Mouse (Mus musculus) brain, embryonic 14.5 days (tissue): Measurements from ENCODE around the gene Cbx8.

Source experiments
- CTCF ChIP-seq: fragments of 200-500 bp; IDR thresholded peaks from 2 replicates; pipeline ENCODE4 v1.5.1; 2012; ENCODE audit warnings: inconsistent platforms, mild to moderate bottlenecking, moderate library complexity, borderline replicate concordance; ENCODE audit not compliant: insufficient read depth, insufficient read length; ENCODE audit errors: extremely low read depth
- POLR2A ChIP-seq: fragments of 200-500 bp; IDR thresholded peaks from 2 replicates; pipeline ENCODE4 v1.6.1; 2012; ENCODE audit warnings: mild to moderate bottlenecking, inconsistent platforms, borderline replicate concordance; ENCODE audit not compliant: poor library complexity, insufficient read depth, insufficient read length, severe bottlenecking; ENCODE audit errors: extremely low read depth

DNA sequence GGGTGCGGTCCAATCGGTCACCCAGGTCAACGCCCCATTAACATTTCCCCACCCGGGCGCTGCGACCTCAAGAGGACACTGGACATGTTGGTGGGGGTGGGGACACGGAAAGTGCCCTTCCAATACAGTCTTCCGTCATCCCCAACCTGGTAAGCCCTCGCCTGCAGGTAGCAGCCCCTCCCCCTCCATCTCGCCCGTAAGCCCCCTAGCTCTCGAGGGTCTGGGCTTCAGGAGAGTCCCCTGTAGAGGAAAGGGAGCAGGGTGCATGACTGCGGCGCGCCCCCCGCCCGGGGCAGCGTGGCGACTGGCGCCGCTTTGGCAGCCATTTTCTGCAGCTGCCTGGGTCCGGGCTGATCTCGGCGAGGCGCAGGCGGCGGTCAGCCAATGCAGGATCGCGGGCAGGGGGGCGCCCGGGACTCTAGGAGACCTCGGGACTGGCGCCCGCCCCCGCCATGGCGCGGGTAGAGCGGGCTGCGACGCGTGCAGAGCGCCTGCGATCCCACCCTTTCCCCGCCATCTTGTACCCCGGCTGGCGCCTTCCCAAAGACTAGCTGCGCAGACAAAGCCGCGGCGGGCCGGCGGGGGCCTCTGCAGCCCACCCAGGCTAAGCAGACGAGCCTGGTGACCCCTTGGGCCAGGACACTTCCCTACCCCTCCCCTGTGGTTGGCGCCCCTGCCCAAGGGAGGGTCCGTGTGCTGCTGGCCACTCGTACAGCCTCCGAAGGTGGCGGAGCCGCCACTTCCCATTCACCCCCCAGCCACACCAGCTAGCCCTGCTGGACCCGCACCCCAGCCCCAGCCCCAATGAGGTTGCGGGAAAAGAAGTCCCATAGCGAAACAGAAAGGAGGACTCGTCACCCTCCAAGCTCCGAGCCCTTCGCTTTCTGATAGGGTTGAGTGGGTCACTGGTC is 15.8 kb upstream of the Cbx8 start:
- TF ChIP-seq CTCF: no peak
- peak; percentile 54 for TF ChIP-seq POLR2A
